Mouse (Mus musculus) cortical plate, adult 2 months (tissue): ENCODE measurements around the gene Ubqln4.

Experiments used
- CTCF ChIP-seq: fragments of 200-500 bp; IDR thresholded peaks from 2 replicates; pipeline ENCODE4 v1.5.1; 2011; ENCODE audit warnings: mild to moderate bottlenecking, control low read depth, low read length; ENCODE audit not compliant: insufficient read depth; ENCODE audit errors: extremely low read depth
- POLR2A ChIP-seq: fragments of 200-500 bp; IDR thresholded peaks from 2 replicates; pipeline ENCODE4 v1.6.1; 2011; ENCODE audit warnings: mild to moderate bottlenecking, low read length, control low read depth; ENCODE audit not compliant: insufficient read depth; ENCODE audit errors: extremely low read depth

GRCm38 (mm10) chr3:88535527-88535926 is 18.0 kb upstream of the Ubqln4 start:
- no peak for TF ChIP-seq POLR2A
- no peak for TF ChIP-seq CTCF
